ENCODE assay signal across 11 mouse cellular contexts in the genomic region with DNA sequence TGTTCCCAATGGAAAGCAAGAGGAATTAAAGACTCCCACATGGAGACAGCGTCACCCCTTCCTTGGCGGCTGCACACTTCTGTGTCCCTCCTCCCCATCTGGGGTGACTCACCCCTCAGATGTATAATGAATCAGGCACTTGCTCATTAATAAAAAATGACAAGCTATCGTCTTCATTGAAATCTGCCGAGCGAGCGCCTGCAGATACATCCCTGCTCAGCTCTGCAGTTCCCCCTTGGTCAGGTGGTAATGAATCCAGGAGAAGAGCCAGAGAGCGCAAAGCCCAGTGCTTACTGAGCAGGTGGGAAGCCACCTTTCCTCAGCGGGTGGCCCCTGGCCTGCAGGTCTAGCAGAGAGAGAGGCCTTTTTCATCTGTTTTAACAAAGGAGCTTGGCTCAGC.
A peak's percentile ranks its signal among the peaks of the same experiment; 100 is the strongest.
DNase-seq lines count a peak whose midpoint lies in the region; ATAC-seq lines count a peak whose summit lies in the region.
"Had no signal": no experiment of that assay in that cellular context is flagged by ENCODE, and none has a peak within 500 bp of the region (broad histone marks: within the 10 kb centered on the region; RNA-seq: fewer than 3 reads in every experiment).

No protein-coding gene starts in this region.

- no peak for DNase-seq in hindbrain, embryonic 14.5 days (ENCODE audit: low spot score)
- peak; percentile 53 for DNase-seq in adrenal gland, postnatal 14 days
- peak; percentile 48 to 67 for DNase-seq in cerebellum, postnatal 36 days
- no peak for DNase-seq in limb, embryonic 10.5 days (ENCODE audit: low spot score)
- DNase-seq in kidney, postnatal 4 days = no peak
- DNase-seq: heart, adult 2 months had no signal

- peaks cover 6% of the 10 kb centered on the region for H3K4me1 ChIP-seq in hindbrain, embryonic 14.5 days (replicated peaks; ENCODE audit: control insufficient read depth, insufficient read depth, low read length)
- peaks cover 27% of the 10 kb centered on the region for H3K4me1 ChIP-seq in hindbrain, embryonic 13.5 days (replicated peaks)
- H3K4me1 ChIP-seq in limb, embryonic 10.5 days = peaks cover 78% of the 10 kb centered on the region
- H3K4me1 ChIP-seq in kidney, embryonic 14.5 days (ENCODE audit: control insufficient read depth, insufficient read depth, low read length) = 0 out of 2 replicates have a peak, but pooled peaks cover under 1% of the 10 kb centered on the region
- H3K4me1 ChIP-seq: megakaryocyte, embryonic 14.5 days had no signal

- 37% methylated on average over 8 of the region's 8 CpGs for WGBS in hindbrain, embryonic 14.5 days
- WGBS in hindbrain, embryonic 13.5 days = 33% methylated on average over 8 of the region's 8 CpGs
- 75% methylated on average over 8 of the region's 8 CpGs for WGBS in limb, embryonic 10.5 days
- 64% methylated on average over 8 of the region's 8 CpGs for WGBS in kidney, embryonic 14.5 days

- ATAC-seq in hindbrain, embryonic 14.5 days (ENCODE audit: low FRiP score) = 0 out of 2 replicates have a peak, but pooled peaks have one; percentile 28
- no peak for ATAC-seq in hindbrain, embryonic 13.5 days (ENCODE audit: low FRiP score)
- ATAC-seq in erythroid progenitor cell, adult 5-6 weeks (replicated peaks; ENCODE audit: low FRiP score, poor library complexity, severe bottlenecking) = no peak
- ATAC-seq in kidney, embryonic 14.5 days (ENCODE audit: low FRiP score, low TSS enrichment) = no peak
- ATAC-seq: intestine, embryonic 15.5 days had no signal

- no peaks in the 10 kb centered on the region for H3K9me3 ChIP-seq in hindbrain, embryonic 14.5 days (ENCODE audit: control insufficient read depth, low read length)
- no peaks in the 10 kb centered on the region for H3K9me3 ChIP-seq in hindbrain, embryonic 13.5 days
- H3K9me3 ChIP-seq in limb, embryonic 10.5 days (replicated peaks) = no peaks in the 10 kb centered on the region
- no peaks in the 10 kb centered on the region for H3K9me3 ChIP-seq in kidney, embryonic 14.5 days (ENCODE audit: control insufficient read depth, low read length)
- H3K9me3 ChIP-seq: intestine, embryonic 15.5 days had no signal

- no peak overlapping the region for H3K27ac ChIP-seq in hindbrain, embryonic 14.5 days
- H3K27ac ChIP-seq in hindbrain, embryonic 13.5 days = no peak overlapping the region
- peak overlapping the region; percentile 72; the same call in 1 of the 2 replicates for H3K27ac ChIP-seq in limb, embryonic 10.5 days
- no peak overlapping the region for H3K27ac ChIP-seq in kidney, embryonic 14.5 days (ENCODE audit: low read depth, low read length)
- H3K27ac ChIP-seq: heart, adult 2 months; intestine, embryonic 15.5 days had no signal

- H3K27me3 ChIP-seq in hindbrain, embryonic 14.5 days (ENCODE audit: control insufficient read depth, insufficient read depth, low read length) = no peaks in the 10 kb centered on the region
- H3K27me3 ChIP-seq in hindbrain, embryonic 13.5 days = no peaks in the 10 kb centered on the region
- no peaks in the 10 kb centered on the region for H3K27me3 ChIP-seq in limb, embryonic 10.5 days (ENCODE audit: low read depth, poor library complexity, severe bottlenecking)
- no peaks in the 10 kb centered on the region for H3K27me3 ChIP-seq in kidney, embryonic 14.5 days (ENCODE audit: control insufficient read depth, insufficient read depth, low read length)
- H3K27me3 ChIP-seq: intestine, embryonic 15.5 days; megakaryocyte, embryonic 14.5 days had no signal

- H3K4me3 ChIP-seq in hindbrain, embryonic 14.5 days (replicated peaks; ENCODE audit: low read length) = no peak overlapping the region
- H3K4me3 ChIP-seq in hindbrain, embryonic 13.5 days = no peak overlapping the region
- no peak overlapping the region for H3K4me3 ChIP-seq in limb, embryonic 10.5 days
- H3K4me3 ChIP-seq in kidney, embryonic 14.5 days (ENCODE audit: low read length) = no peak overlapping the region
- H3K4me3 ChIP-seq: heart, adult 2 months; intestine, embryonic 15.5 days; megakaryocyte, embryonic 14.5 days had no signal

- H3K4me2 ChIP-seq in hindbrain, embryonic 14.5 days (replicated peaks) = no peak overlapping the region
- no peak overlapping the region for H3K4me2 ChIP-seq in hindbrain, embryonic 13.5 days
- H3K4me2 ChIP-seq in kidney, embryonic 14.5 days (replicated peaks; ENCODE audit: low read depth, low read length) = no peak overlapping the region
- H3K4me2 ChIP-seq: intestine, embryonic 15.5 days had no signal

- H3K36me3 ChIP-seq in hindbrain, embryonic 14.5 days (replicated peaks; ENCODE audit: control insufficient read depth, insufficient read depth) = no peaks in the 10 kb centered on the region
- no peaks in the 10 kb centered on the region for H3K36me3 ChIP-seq in hindbrain, embryonic 13.5 days
- peaks cover 23% of the 10 kb centered on the region for H3K36me3 ChIP-seq in limb, embryonic 10.5 days
- no peaks in the 10 kb centered on the region for H3K36me3 ChIP-seq in kidney, embryonic 14.5 days (ENCODE audit: control insufficient read depth, insufficient read depth, low read length)
- H3K36me3 ChIP-seq: intestine, embryonic 15.5 days had no signal

- H3K9ac ChIP-seq in hindbrain, embryonic 14.5 days = no peak overlapping the region
- no peak overlapping the region for H3K9ac ChIP-seq in hindbrain, embryonic 13.5 days
- H3K9ac ChIP-seq in kidney, embryonic 14.5 days (ENCODE audit: low read depth, low read length) = no peak overlapping the region
- H3K9ac ChIP-seq: intestine, embryonic 15.5 days had no signal

Comparison
In these comparisons a context has a peak if more than half of its experiments do, and no peak if none do; other contexts are left out.
1. DNase-seq: peak in adrenal gland, postnatal 14 days (single experiment) and cerebellum, postnatal 36 days (2 of 2); none in hindbrain, embryonic 14.5 days (single experiment), limb, embryonic 10.5 days (single experiment) and kidney, postnatal 4 days (0 of 2).